Mouse (Mus musculus) C2C12 (cell line): ENCODE measurements around the gene Pak6. TPM values are rescaled to one million over a fixed set of nuclear protein-coding genes. Genes with fewer than 3 reads are reported as not detected.

Source experiments
- H3K27me3 ChIP-seq: one replicate; pipeline ENCODE4 v1.6.1; 2011; ENCODE audit not compliant: control insufficient read depth, insufficient read depth, insufficient read length
- H3K36me3 ChIP-seq: one replicate; pipeline ENCODE4 v1.6.1; 2011; ENCODE audit not compliant: control insufficient read depth, insufficient read depth
- H3K4me3 ChIP-seq: one replicate; pipeline ENCODE4 v1.5.1; 2011; ENCODE audit warnings: mild to moderate bottlenecking, control low read depth; ENCODE audit not compliant: poor library complexity, insufficient read depth, severe bottlenecking
- H3K79me2 ChIP-seq: one replicate; pipeline ENCODE4 v1.6.1; 2011; ENCODE audit not compliant: control insufficient read depth, insufficient read depth
- H3K79me3 ChIP-seq: one replicate; pipeline ENCODE4 v1.6.1; 2011; ENCODE audit warnings: low read depth, control low read depth
- H3ac ChIP-seq: one replicate; pipeline ENCODE3; 2011; ENCODE audit warnings: low read depth; ENCODE audit not compliant: control insufficient read depth, insufficient read length
- CEBPB ChIP-seq: IDR thresholded peaks from one replicate; pipeline ENCODE4 v1.6.1; 2011; ENCODE audit warnings: low read depth, mild to moderate bottlenecking, control low read depth, moderate library complexity
- CTCF ChIP-seq: IDR thresholded peaks from one replicate; pipeline ENCODE4 v1.5.1; 2011; ENCODE audit not compliant: control insufficient read depth, insufficient read depth, insufficient read length
- FOSL1 ChIP-seq: IDR thresholded peaks from one replicate; pipeline ENCODE4 v1.8.0; 2011; ENCODE audit warnings: mild to moderate bottlenecking, low read length; ENCODE audit not compliant: poor library complexity, insufficient read depth, severe bottlenecking
- MAX ChIP-seq: IDR thresholded peaks from one replicate; pipeline ENCODE4 v1.6.1; 2011; ENCODE audit warnings: mild to moderate bottlenecking, control low read depth
- MYOD1 ChIP-seq: IDR thresholded peaks from one replicate; pipeline ENCODE4 v1.6.1; 2011; ENCODE audit warnings: low read depth; ENCODE audit not compliant: control insufficient read depth, insufficient read length
- MYOG ChIP-seq: IDR thresholded peaks from one replicate; pipeline ENCODE4 v1.6.1; 2011; ENCODE audit not compliant: control insufficient read depth, insufficient read length; ENCODE audit errors: extremely low read depth
- USF1 ChIP-seq: IDR thresholded peaks from one replicate; pipeline ENCODE4 v1.6.1; 2011; ENCODE audit warnings: low read depth, mild to moderate bottlenecking, control low read depth, moderate library complexity
- polyA plus RNA-seq: library from polyadenylated mRNA; unstranded; fragments of >200 nt; fragmentation: generic; extraction: Trizol; gene quantifications from one replicate; pipeline ENCODE4 v1.2.1, GENCODE M21; 2012; ENCODE audit warnings: missing spikeins

Pak6 gene
- polyA plus RNA-seq, 1 experiment, result 0.13 TPM

GRCm38 (mm10) chr2:118744621-118745020 lies 81.5 kb downstream of the Pak6 start:
- Histone ChIP-seq H3K27me3 (no peaks in the 10 kb centered on the region), H3ac (no peak overlapping the region), H3K79me2 (peaks cover 24% of the 10 kb centered on the region), H3K79me3 (peaks cover 4% of the 10 kb centered on the region), H3K36me3 (peaks cover 11% of the 10 kb centered on the region), H3K4me3 (no peak overlapping the region)
- TF ChIP-seq MYOD1, result no peak
- no peak for TF ChIP-seq MAX
- TF ChIP-seq MYOG, result no peak
- no peak for TF ChIP-seq USF1
- no peak for TF ChIP-seq CTCF
- no peak for TF ChIP-seq FOSL1
- no peak for TF ChIP-seq CEBPB

GRCm38 (mm10) chr2:118745232-118745884 lies 82.3 kb downstream of the Pak6 start, which contains the start of gene Inafm2:
Inafm2 (plus strand) TSS chr2:118745758.
- Histone ChIP-seq H3K27me3 (no peaks in the 10 kb centered on the region), H3ac (peak within 1 kb of the TSS; percentile 95), H3K4me3 (peak within 1 kb of the TSS; percentile 71), H3K79me3 (peaks cover 4% of the 10 kb centered on the region), H3K36me3 (peaks cover 11% of the 10 kb centered on the region), H3K79me2 (peaks cover 24% of the 10 kb centered on the region)
- no peak for TF ChIP-seq CTCF
- peak; percentile 57 for TF ChIP-seq MAX
- no peak for TF ChIP-seq FOSL1
- no peak for TF ChIP-seq MYOG
- no peak for TF ChIP-seq MYOD1

DNA sequence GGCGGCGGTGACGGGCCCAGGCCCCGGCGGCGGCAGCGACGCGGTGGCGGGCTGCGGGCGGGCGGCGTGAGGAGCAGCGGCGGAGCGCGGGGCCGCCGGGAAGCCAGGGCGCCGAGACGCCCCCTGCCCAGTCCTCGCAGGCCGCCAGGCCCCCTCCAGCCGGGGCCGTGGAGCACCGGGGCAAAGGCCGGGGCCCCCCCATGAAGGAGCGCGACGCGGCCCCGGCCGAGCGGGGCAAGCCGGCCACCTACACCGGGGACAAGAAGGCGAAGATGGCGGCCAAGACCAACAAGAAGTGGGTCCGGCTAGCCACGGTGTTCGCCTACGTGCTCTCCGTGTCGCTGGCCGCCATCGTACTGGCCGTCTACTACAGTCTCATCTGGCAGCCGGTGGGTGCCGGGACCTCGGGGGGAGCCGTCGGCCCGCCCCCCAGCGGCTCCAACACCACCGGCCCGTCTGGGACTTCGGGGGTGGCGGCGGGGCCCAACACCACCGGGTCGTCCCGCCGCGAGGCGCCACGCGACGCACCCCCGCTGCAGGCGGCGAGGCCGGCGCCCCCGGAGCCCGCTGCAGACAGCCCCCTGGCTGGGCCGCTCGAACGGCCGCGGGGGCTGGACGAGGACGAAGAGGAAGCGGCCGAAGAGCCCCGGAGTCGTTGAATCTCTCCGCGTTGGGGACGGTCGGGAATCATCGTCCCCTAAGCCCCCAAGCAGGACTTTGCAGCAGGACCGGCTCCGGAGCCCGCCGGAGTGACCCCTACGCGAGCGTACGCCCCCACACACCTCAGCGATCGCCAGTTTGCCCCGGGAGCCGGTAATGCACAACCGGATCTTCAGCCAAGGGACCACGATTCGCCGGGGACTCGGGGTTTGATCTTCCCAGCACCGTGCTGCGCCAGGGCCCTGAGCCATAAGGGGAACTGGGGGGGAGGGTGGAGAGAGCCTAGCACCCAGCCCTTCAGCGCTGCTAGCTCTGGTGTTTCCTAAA lies 83.1 kb downstream of the Pak6 start:
- no peaks in the 10 kb centered on the region for H3K27me3 ChIP-seq
- H3K79me2 ChIP-seq, result peaks cover 24% of the 10 kb centered on the region

DNA sequence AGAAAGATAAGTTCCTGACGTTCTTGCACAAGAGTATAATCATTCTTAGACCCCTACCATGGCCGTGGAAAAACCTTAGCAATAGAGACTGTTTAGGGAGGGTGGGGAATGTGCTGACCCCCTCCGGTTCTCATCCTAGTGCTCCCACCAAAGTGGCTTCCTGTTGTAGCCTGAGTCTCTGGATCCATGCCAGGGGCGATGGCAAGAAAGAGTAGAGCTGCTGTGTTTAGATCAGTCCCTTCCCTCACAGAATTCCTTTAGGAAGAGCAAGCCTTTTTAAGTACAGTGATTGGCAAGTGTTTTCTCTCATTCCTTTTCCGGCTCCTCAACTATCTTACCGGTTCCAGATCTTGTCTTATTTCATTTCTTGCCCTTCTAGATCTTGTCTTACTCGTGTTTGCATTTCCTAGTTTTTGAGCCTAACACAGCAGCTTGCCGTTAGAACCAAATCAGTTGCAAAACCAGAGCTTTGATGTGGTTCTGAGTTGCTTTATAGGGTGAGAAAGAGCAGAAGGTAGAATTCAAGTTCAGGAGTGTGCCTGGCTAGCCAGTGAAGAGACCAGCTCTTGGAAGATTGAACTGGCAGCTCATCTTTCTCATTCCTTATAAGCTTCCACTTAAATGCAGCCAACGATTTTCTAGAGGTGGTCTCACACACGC lies 84.3 kb downstream of the Pak6 start:
- Histone ChIP-seq H3K79me3 (peaks cover 4% of the 10 kb centered on the region), H3ac (peak overlapping the region; percentile 12), H3K27me3 (no peaks in the 10 kb centered on the region), H3K36me3 (peaks cover 11% of the 10 kb centered on the region), H3K79me2 (peaks cover 24% of the 10 kb centered on the region), H3K4me3 (peak overlapping the region; percentile 71)
- TF ChIP-seq MYOG (no peak), CEBPB (no peak), MYOD1 (no peak), FOSL1 (no peak), CTCF (no peak), MAX (no peak), USF1 (no peak)

More for the DNA sequence above, 83.1 kb downstream of the Pak6 start:
- Histone ChIP-seq H3K4me3 (peak overlapping the region; percentile 71), H3ac (peak overlapping the region; percentile 95), H3K79me3 (peaks cover 4% of the 10 kb centered on the region), H3K36me3 (peaks cover 11% of the 10 kb centered on the region)
- TF ChIP-seq MAX, result no peak
- TF ChIP-seq FOSL1, result no peak
- no peak for TF ChIP-seq CEBPB
- TF ChIP-seq USF1, result no peak
- no peak for TF ChIP-seq MYOD1
- no peak for TF ChIP-seq CTCF
- TF ChIP-seq MYOG, result no peak

Other genes with a start within 250 kb of the Pak6 start
- gene Srp14, start 183.6 kb upstream of the Pak6 start, polyA plus RNA-seq, result 230 TPM
- gene Bmf, start 113.6 kb upstream of the Pak6 start, polyA plus RNA-seq, result 0.42 TPM
- 54.9 TPM for gene Bub1b, start 65.1 kb upstream of the Pak6 start, polyA plus RNA-seq
- gene Ankrd63, start 40.7 kb downstream of the Pak6 start, polyA plus RNA-seq, result 0.02 TPM
- not detected for gene Plcb2, start 65.1 kb downstream of the Pak6 start, polyA plus RNA-seq
- 10.3 TPM for gene Inafm2, start 82.5 kb downstream of the Pak6 start, polyA plus RNA-seq
- gene Ccdc9b, start 99.4 kb downstream of the Pak6 start, polyA plus RNA-seq, result 9.3 TPM
- not detected for gene Phgr1, start 109.5 kb downstream of the Pak6 start, polyA plus RNA-seq
- gene Disp2, start 116.4 kb downstream of the Pak6 start, polyA plus RNA-seq, result 0.05 TPM
- 76.0 TPM for gene Knstrn, start 150.7 kb downstream of the Pak6 start, polyA plus RNA-seq
- gene Ivd, start 198.7 kb downstream of the Pak6 start, polyA plus RNA-seq, result 15.2 TPM
- gene Bahd1, start 237.1 kb downstream of the Pak6 start, polyA plus RNA-seq, result 8.6 TPM